Mouse (Mus musculus): ENCODE results near the gene Lmntd2. TPM values are rescaled to one million over a fixed set of nuclear protein-coding genes. Genes with fewer than 3 reads are reported as not detected.
"Not testable (repeated sequence)": the region's sequence is repeated elsewhere in the genome, so short reads cannot be mapped to it uniquely, and the experiment has no call there.

Gene Lmntd2
- not detected for total RNA-seq (2021)

GRCm38 (mm10) chr7:141213605-141214235, at the start of gene Lmntd2:
Lmntd2 (minus strand) TSS chr7:141214080.
- no peak for DNase-seq
- intact Hi-C loops (cut with DNase I) = no loop called here

- DNase-seq = no peak
- intact Hi-C loops (cut with DNase I) = loop anchor here (2.0 kb wide), 1 partner anchor 99 kb away; no protein-coding TSS in a partner anchor
Observed at GRCm38 (mm10) chr7:141263640-141264039, 49.8 kb upstream of the Lmntd2 start.

- intact Hi-C loops (cut with DNase I) = no loop called here
- DNase-seq = no peak
Observed at GRCm38 (mm10) chr7:141261480-141261879, 47.6 kb upstream of the Lmntd2 start.

GRCm38 (mm10) chr7:141256159-141256558, 42.3 kb upstream of the Lmntd2 start:
- intact Hi-C loops (cut with DNase I) = no loop called here
- DNase-seq = no peak

GRCm38 (mm10) chr7:141250486-141250885, 36.6 kb upstream of the Lmntd2 start:
- DNase-seq; intact Hi-C loops (cut with DNase I): not testable (repeated sequence)

GRCm38 (mm10) chr7:141231551-141231950, 17.7 kb upstream of the Lmntd2 start:
- intact Hi-C loops (cut with DNase I) = no loop called here
- DNase-seq = no peak

GRCm38 (mm10) chr7:141231111-141231510, 17.2 kb upstream of the Lmntd2 start:
- DNase-seq = no peak

GRCm38 (mm10) chr7:141230570-141230969, 16.7 kb upstream of the Lmntd2 start:
- intact Hi-C loops (cut with DNase I) = no loop called here
- no peak for DNase-seq

More at GRCm38 (mm10) chr7:141231111-141231510, 17.2 kb upstream of the Lmntd2 start:
- intact Hi-C loops (cut with DNase I) = no loop called here

- DNase-seq = no peak
- intact Hi-C loops (cut with DNase I) = loop anchor here (2.0 to 5.0 kb wide), 2 partner anchors 98 to 133 kb away; partner anchors contain the start of genes Deaf1 and Tmem80
Observed at GRCm38 (mm10) chr7:141229702-141230101, 15.8 kb upstream of the Lmntd2 start.

- intact Hi-C loops (cut with DNase I) = loop anchor here (2.0 to 5.0 kb wide), 2 partner anchors 99 to 134 kb away; partner anchors contain the start of genes Deaf1 and Tmem80
- DNase-seq = peak; percentile 97
Observed at GRCm38 (mm10) chr7:141228279-141229067, 14.6 kb upstream of the Lmntd2 start, which contains the start of gene Phrf1. Phrf1 (plus strand) TSS chr7:141228784.

- intact Hi-C loops (cut with DNase I) = loop anchor here (2.0 to 5.0 kb wide), 2 partner anchors 100 to 135 kb away; partner anchors contain the start of genes Deaf1 and Tmem80
- DNase-seq = no peak
Observed at GRCm38 (mm10) chr7:141227796-141228195, 13.9 kb upstream of the Lmntd2 start.

GRCm38 (mm10) chr7:141226535-141226934, 12.7 kb upstream of the Lmntd2 start:
- DNase-seq = no peak
- intact Hi-C loops (cut with DNase I) = loop anchor here (5.0 kb wide), 1 partner anchor 101 kb away; the partner anchor contains the start of genes Deaf1 and Tmem80

GRCm38 (mm10) chr7:141222696-141223215, 8.9 kb upstream of the Lmntd2 start:
- DNase-seq = no peak
- intact Hi-C loops (cut with DNase I) = no loop called here

GRCm38 (mm10) chr7:141222126-141222467, 8.2 kb upstream of the Lmntd2 start:
- no peak for DNase-seq
- intact Hi-C loops (cut with DNase I) = no loop called here

- DNase-seq = peak; percentile 89 to 94
- intact Hi-C loops (cut with DNase I) = no loop called here
Observed at GRCm38 (mm10) chr7:141221249-141222125, 7.6 kb upstream of the Lmntd2 start.

- DNase-seq = no peak
Observed at GRCm38 (mm10) chr7:141220377-141220776, 6.5 kb upstream of the Lmntd2 start.

GRCm38 (mm10) chr7:141219558-141220099, 5.7 kb upstream of the Lmntd2 start:
- DNase-seq = no peak
- intact Hi-C loops (cut with DNase I) = no loop called here

More at GRCm38 (mm10) chr7:141220377-141220776, 6.5 kb upstream of the Lmntd2 start:
- intact Hi-C loops (cut with DNase I) = no loop called here

GRCm38 (mm10) chr7:141218557-141219133, 4.8 kb upstream of the Lmntd2 start:
- intact Hi-C loops (cut with DNase I) = no loop called here

GRCm38 (mm10) chr7:141218141-141218540, 4.3 kb upstream of the Lmntd2 start:
- no peak for DNase-seq
- intact Hi-C loops (cut with DNase I) = no loop called here

More at GRCm38 (mm10) chr7:141218557-141219133, 4.8 kb upstream of the Lmntd2 start:
- DNase-seq = no peak
